ENCODE assay signal across 8 mouse cellular contexts in the genomic region with DNA sequence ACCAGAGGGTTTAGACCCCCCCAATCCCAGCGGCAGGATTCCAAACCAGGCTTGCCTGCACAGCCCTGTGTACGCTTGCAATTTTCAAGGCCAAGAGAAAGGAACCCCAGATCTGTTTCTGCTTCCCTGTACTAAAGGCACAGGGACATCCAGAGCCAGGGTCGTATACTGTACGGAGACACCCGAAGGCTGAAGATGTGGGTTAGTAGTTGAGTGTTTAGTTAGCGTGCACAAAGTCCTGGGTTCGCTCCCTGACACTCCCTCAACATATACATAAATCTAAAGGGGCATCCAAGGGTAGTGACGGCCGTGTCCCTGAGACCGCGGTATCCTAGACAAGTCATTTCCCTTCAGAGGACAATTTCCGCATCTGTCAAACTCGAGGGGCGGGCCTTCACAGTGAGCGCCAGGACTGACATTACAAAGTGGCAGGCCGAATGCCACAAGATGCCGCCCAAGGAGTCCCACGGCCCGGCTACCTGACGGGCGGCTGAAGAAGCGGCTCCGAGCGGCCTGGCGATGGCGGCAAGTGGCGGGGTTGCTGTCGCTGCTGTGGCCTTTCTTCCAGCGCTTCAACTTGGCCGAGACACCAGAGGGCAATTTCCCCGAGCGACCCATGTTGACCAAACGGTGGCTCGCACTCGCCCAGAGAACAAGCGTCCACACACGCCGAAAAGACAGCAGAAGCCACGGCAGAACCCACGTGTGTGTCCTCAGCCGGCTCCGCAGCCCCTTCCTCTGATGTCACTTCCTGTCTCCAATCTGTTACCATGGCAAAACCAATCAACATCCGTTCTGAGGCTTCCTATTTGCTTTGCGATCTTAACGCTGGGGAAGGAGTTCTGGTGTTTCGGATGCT. TPM values are rescaled to one million over a fixed set of nuclear protein-coding genes. Genes with fewer than 3 reads are reported as not detected.
DNase-seq lines count a peak whose midpoint lies in the region; ATAC-seq lines count a peak whose summit lies in the region.

TSS of gene Rrp12 (minus strand) at position 714 of the 859 bp plus-strand sequence.

- DNase-seq in CD4-positive, CD25-positive, alpha-beta regulatory T cell, adult 2 months (ENCODE audit: low read depth, low spot score), result peak; percentile 94
- peak; percentile 81 for DNase-seq in brain, embryonic 18.5 days (ENCODE audit: low read depth, low spot score)
- DNase-seq in kidney, postnatal 14 days, result peak; percentile 90
- DNase-seq in liver, embryonic 13.5 days, result peak; percentile 76
- peak; percentile 78 for DNase-seq in neural tube, embryonic 10.5 days (ENCODE audit: extremely low spot score, low spot score)

- peak within 1 kb of the TSS; percentile 77 for H3K9ac ChIP-seq in heart, embryonic 14.5 days (ENCODE audit: low read length)
- H3K9ac ChIP-seq in liver, embryonic 13.5 days, result peak within 1 kb of the TSS; percentile 73
- H3K9ac ChIP-seq in stomach, embryonic 16.5 days (ENCODE audit: low read length), result peak within 1 kb of the TSS; percentile 72

- no peaks in the 10 kb centered on the region for H3K27me3 ChIP-seq in heart, embryonic 14.5 days (ENCODE audit: control insufficient read depth, insufficient read depth, low read length)
- no peaks in the 10 kb centered on the region for H3K27me3 ChIP-seq in liver, embryonic 13.5 days
- H3K27me3 ChIP-seq in stomach, embryonic 16.5 days (ENCODE audit: control insufficient read depth, insufficient read depth, low read length), result no peaks in the 10 kb centered on the region

- peak; percentile 94 for ATAC-seq in erythroid progenitor cell, adult 5-6 weeks (replicated peaks; ENCODE audit: low FRiP score, poor library complexity, severe bottlenecking)
- peak; percentile 68 for ATAC-seq in heart, embryonic 14.5 days (ENCODE audit: insufficient number of reproducible peaks, insufficient read depth, low FRiP score, low read depth)
- peak; percentile 89 for ATAC-seq in liver, embryonic 13.5 days (ENCODE audit: low read depth)
- ATAC-seq in stomach, embryonic 16.5 days (ENCODE audit: insufficient read depth, low FRiP score), result peak; percentile 90; the same call in 1 of the 2 replicates

- H3K4me3 ChIP-seq in heart, embryonic 14.5 days (ENCODE audit: control insufficient read depth in 1 of 2, insufficient read depth in 1 of 2, low read depth in 1 of 2, low read length in 2 of 2), result peak within 1 kb of the TSS; percentile 72 to 84
- H3K4me3 ChIP-seq in liver, embryonic 13.5 days (replicated peaks), result peak within 1 kb of the TSS; percentile 88
- peak within 1 kb of the TSS; percentile 84 for H3K4me3 ChIP-seq in stomach, embryonic 16.5 days (replicated peaks; ENCODE audit: low read length)

- H3K9me3 ChIP-seq in heart, embryonic 14.5 days (ENCODE audit: control insufficient read depth, low read length), result no peaks in the 10 kb centered on the region
- no peaks in the 10 kb centered on the region for H3K9me3 ChIP-seq in liver, embryonic 13.5 days (replicated peaks)
- no peaks in the 10 kb centered on the region for H3K9me3 ChIP-seq in stomach, embryonic 16.5 days (replicated peaks; ENCODE audit: control insufficient read depth, low read length)

- peaks cover 7 to 13% of the 10 kb centered on the region in 2 experiments for H3K4me1 ChIP-seq in heart, embryonic 14.5 days (ENCODE audit: control insufficient read depth in 2 of 2, insufficient read depth in 2 of 2, low read length in 2 of 2)
- H3K4me1 ChIP-seq in liver, embryonic 13.5 days (replicated peaks), result peaks cover 43% of the 10 kb centered on the region
- H3K4me1 ChIP-seq in stomach, embryonic 16.5 days (ENCODE audit: control insufficient read depth, insufficient read depth, low read length), result peaks cover 8% of the 10 kb centered on the region

- H3K27ac ChIP-seq in heart, embryonic 14.5 days (replicated peaks in 1 of 2; ENCODE audit: control insufficient read depth in 1 of 2, insufficient read depth in 1 of 2, low read depth in 2 of 2, low read length in 2 of 2), result 0 out of 4 replicates have a peak within 1 kb of the TSS, but pooled peaks of 1 of the 2 experiments have one; percentile 6
- peak within 1 kb of the TSS; percentile 67 for H3K27ac ChIP-seq in liver, embryonic 13.5 days
- H3K27ac ChIP-seq in stomach, embryonic 16.5 days (ENCODE audit: low read length), result 0 out of 2 replicates have a peak within 1 kb of the TSS, but pooled peaks have one; percentile 27

- peaks cover 14% of the 10 kb centered on the region for H3K36me3 ChIP-seq in heart, embryonic 14.5 days (ENCODE audit: control insufficient read depth, insufficient read depth, low read length)
- peaks cover 19% of the 10 kb centered on the region for H3K36me3 ChIP-seq in liver, embryonic 13.5 days
- H3K36me3 ChIP-seq in stomach, embryonic 16.5 days (ENCODE audit: control insufficient read depth, insufficient read depth, low read length), result no peaks in the 10 kb centered on the region; the same call in 1 of the 2 replicates

- peak within 1 kb of the TSS; percentile 91 for H3K4me2 ChIP-seq in heart, embryonic 14.5 days (ENCODE audit: low read length)
- H3K4me2 ChIP-seq in liver, embryonic 13.5 days, result peak within 1 kb of the TSS; percentile 94
- peak within 1 kb of the TSS; percentile 89 for H3K4me2 ChIP-seq in stomach, embryonic 16.5 days (ENCODE audit: low read depth, low read length)

- WGBS in heart, embryonic 14.5 days, result 2% methylated on average over 46 of the region's 46 CpGs
- WGBS in liver, embryonic 13.5 days (ENCODE audit: insufficient replicate concordance), result under 1% methylated on average over 46 of the region's 46 CpGs
- WGBS in stomach, embryonic 16.5 days, result 1% methylated on average over 46 of the region's 46 CpGs

RNA-seq across cellular contexts. Expression of gene Rrp12, which starts in this region (rescaled TPM):
- total RNA-seq in erythroid progenitor cell, adult 5-6 weeks (2015; ENCODE audit: low replicate concordance), result 1.1 and 2.1 TPM in 2 replicates
- 1.2 TPM in 1 of 2 replicates, not detected in the other for total RNA-seq in erythroid progenitor cell, adult 5-6 weeks (2017; ENCODE audit: low replicate concordance)
- 5.8 and 6.4 TPM in 2 replicates for polyA plus RNA-seq in heart, embryonic 14.5 days (2014; fragmentation: Nextera tagmentation; extraction: Ambion mirVana)
- polyA plus RNA-seq in liver, embryonic 13.5 days (2015; fragmentation: Nextera tagmentation; extraction: Ambion mirVana), result 15.2 and 17.2 TPM in 2 replicates
- polyA plus RNA-seq in stomach, embryonic 16.5 days (2015; fragmentation: Nextera tagmentation; extraction: Ambion mirVana), result 15.4 and 15.9 TPM in 2 replicates
